Mouse (Mus musculus) neural tube, embryonic 13.5 days (tissue): ENCODE data around the gene Srp54a. TPM values are rescaled to one million over a fixed set of nuclear protein-coding genes. Genes with fewer than 3 reads are reported as not detected.
"Not testable (repeated sequence)": the region's sequence is repeated elsewhere in the genome, so short reads cannot be mapped to it uniquely, and the experiment has no call there.

Experiments used
- ATAC-seq: fragments of 200-750 bp; cut with Nextera tagmentation; 2 replicates; pipeline ENCODE4 v1.8.0; 2017; ENCODE audit warnings: low read depth, mild to moderate bottlenecking, moderate TSS enrichment, moderate library complexity
- H3K27ac ChIP-seq: fragments of 300-500 bp; sonication (generic); replicated peaks from 2 replicates; pipeline ENCODE4 v1.5.1; 2015; ENCODE audit warnings: moderate library complexity, mild to moderate bottlenecking, inconsistent platforms
- H3K27me3 ChIP-seq: fragments of 300-500 bp; sonication (generic); 2 replicates; pipeline ENCODE4 v1.6.1; 2015; ENCODE audit warnings: mild to moderate bottlenecking, inconsistent platforms
- H3K36me3 ChIP-seq: fragments of 300-500 bp; sonication (generic); 2 replicates; pipeline ENCODE4 v1.6.1; 2015; ENCODE audit warnings: mild to moderate bottlenecking, inconsistent platforms
- H3K4me1 ChIP-seq: fragments of 300-500 bp; sonication (generic); replicated peaks from 2 replicates; pipeline ENCODE4 v1.6.1; 2015; ENCODE audit warnings: inconsistent platforms
- H3K4me2 ChIP-seq: fragments of 300-500 bp; sonication (generic); 2 replicates; pipeline ENCODE4 v1.6.1; 2015; ENCODE audit warnings: inconsistent platforms, mild to moderate bottlenecking, moderate library complexity
- H3K4me3 ChIP-seq: fragments of 300-500 bp; sonication (generic); 2 replicates; pipeline ENCODE4 v1.5.1; 2015; ENCODE audit warnings: mild to moderate bottlenecking, inconsistent platforms
- H3K9ac ChIP-seq: fragments of 300-500 bp; sonication (generic); 2 replicates; pipeline ENCODE4 v1.6.1; 2015; ENCODE audit warnings: moderate library complexity, mild to moderate bottlenecking, inconsistent platforms
- H3K9me3 ChIP-seq: fragments of 300-500 bp; sonication (generic); 2 replicates; pipeline ENCODE4 v1.6.1; 2016; ENCODE audit warnings: inconsistent platforms
- whole genome bisulfite sequencing: fragments of 180-500 bp; shearing (Covaris S2); methylation state at CpG from one replicate; pipeline ENCODE4 v1.1.7; 2015; 5-methylcytosine and 5-hydroxymethylcytosine counted together
- polyA plus RNA-seq: library from polyadenylated mRNA; unstranded; fragments of >200 nt; fragmentation: Nextera tagmentation; extraction: Ambion mirVana; gene quantifications from 2 replicates; pipeline ENCODE4 v1.2.1, GENCODE M21; 2015

Srp54a gene
- polyA plus RNA-seq: 193 and 210 TPM in 2 replicates

GRCm38 (mm10) chr12:55079726-55080600 lies at the start of gene Srp54a, which contains the start of gene 2700097O09Rik:
Srp54a (plus strand) TSS chr12:55080262.
2700097O09Rik (minus strand) TSS chr12:55080110.
- not testable (repeated sequence) for H3K4me1 ChIP-seq, H3K9me3 ChIP-seq, H3K27me3 ChIP-seq, H3K36me3 ChIP-seq
- peak within 1 kb of the TSS; percentile 70 for H3K4me3 ChIP-seq
- peak within 1 kb of the TSS; percentile 65 for H3K4me2 ChIP-seq
- peak within 1 kb of the TSS; percentile 81 for H3K27ac ChIP-seq
- ATAC-seq: peak; percentile 98
- under 1% methylated on average over 60 of the region's 60 CpGs for WGBS
- H3K9ac ChIP-seq: peak within 1 kb of the TSS; percentile 80

GRCm38 (mm10) chr12:55041011-55041410 lies 39.1 kb upstream of the Srp54a start:
- WGBS: 77% methylated on average over 15 of the region's 15 CpGs

GRCm38 (mm10) chr12:55049731-55050353 lies 30.2 kb upstream of the Srp54a start:
- Histone ChIP-seq H3K4me2 (no peak overlapping the region), H3K9me3 (no peaks in the 10 kb centered on the region), H3K4me1 (no peaks in the 10 kb centered on the region), H3K4me3 (no peak overlapping the region), H3K36me3 (peaks cover 35% of the 10 kb centered on the region), H3K27ac (no peak overlapping the region), H3K9ac (no peak overlapping the region), H3K27me3 (no peaks in the 10 kb centered on the region)
- no peak for ATAC-seq
- 97% methylated on average over 8 of the region's 8 CpGs for WGBS

More at GRCm38 (mm10) chr12:55041011-55041410, 39.1 kb upstream of the Srp54a start:
- H3K9me3 ChIP-seq: no peaks in the 10 kb centered on the region
- no peak overlapping the region for H3K4me2 ChIP-seq
- no peak overlapping the region for H3K27ac ChIP-seq
- H3K36me3 ChIP-seq: peaks cover 18% of the 10 kb centered on the region
- no peak overlapping the region for H3K4me3 ChIP-seq
- no peak for ATAC-seq
- no peaks in the 10 kb centered on the region for H3K27me3 ChIP-seq
- no peaks in the 10 kb centered on the region for H3K4me1 ChIP-seq
- H3K9ac ChIP-seq: no peak overlapping the region

- H3K36me3 ChIP-seq: peaks cover 22% of the 10 kb centered on the region; the same call in 1 of the 2 replicates
- WGBS: 92% methylated on average over 8 of the region's 8 CpGs
- no peak for ATAC-seq
- no peaks in the 10 kb centered on the region for H3K4me1 ChIP-seq
- H3K27ac ChIP-seq: no peak overlapping the region
- no peak overlapping the region for H3K9ac ChIP-seq
- no peak overlapping the region for H3K4me2 ChIP-seq
- no peaks in the 10 kb centered on the region for H3K9me3 ChIP-seq
- H3K27me3 ChIP-seq: no peaks in the 10 kb centered on the region
- H3K4me3 ChIP-seq: no peak overlapping the region
These were observed 28.6 kb upstream of the Srp54a start for GRCm38 (mm10) chr12:55051210-55052173.

GRCm38 (mm10) chr12:55053267-55053666 lies 26.8 kb upstream of the Srp54a start:
- Histone ChIP-seq H3K36me3 (0 out of 2 replicates have a peak, but pooled peaks cover 24% of the 10 kb centered on the region), H3K27ac (no peak overlapping the region), H3K9ac (no peak overlapping the region), H3K9me3 (no peaks in the 10 kb centered on the region), H3K4me1 (no peaks in the 10 kb centered on the region), H3K4me2 (no peak overlapping the region), H3K27me3 (no peaks in the 10 kb centered on the region), H3K4me3 (no peak overlapping the region)
- WGBS: 87% methylated on average over 7 of the region's 7 CpGs
- ATAC-seq: no peak

- H3K27me3 ChIP-seq: no peaks in the 10 kb centered on the region
- 71% methylated on average over 2 of the region's 2 CpGs for WGBS
- 0 out of 2 replicates have a peak, but pooled peaks cover 27% of the 10 kb centered on the region for H3K36me3 ChIP-seq
- no peak overlapping the region for H3K9ac ChIP-seq
- no peak overlapping the region for H3K27ac ChIP-seq
- no peaks in the 10 kb centered on the region for H3K9me3 ChIP-seq
- ATAC-seq: no peak
- no peak overlapping the region for H3K4me3 ChIP-seq
- H3K4me2 ChIP-seq: no peak overlapping the region
- H3K4me1 ChIP-seq: no peaks in the 10 kb centered on the region
These were observed 25.4 kb upstream of the Srp54a start for GRCm38 (mm10) chr12:55054551-55055241.

GRCm38 (mm10) chr12:55056703-55057102 lies 23.4 kb upstream of the Srp54a start:
- Histone ChIP-seq H3K4me2 (no peak overlapping the region), H3K4me1 (no peaks in the 10 kb centered on the region), H3K9me3 (no peaks in the 10 kb centered on the region), H3K27me3 (no peaks in the 10 kb centered on the region), H3K9ac (no peak overlapping the region), H3K36me3 (0 out of 2 replicates have a peak, but pooled peaks cover 27% of the 10 kb centered on the region), H3K4me3 (no peak overlapping the region), H3K27ac (no peak overlapping the region)
- no peak for ATAC-seq
- 78% methylated on average over 2 of the region's 2 CpGs for WGBS

- 0 out of 2 replicates have a peak, but pooled peaks cover 22% of the 10 kb centered on the region for H3K36me3 ChIP-seq
- H3K4me2 ChIP-seq: no peak overlapping the region
- H3K4me3 ChIP-seq: no peak overlapping the region
- no peak overlapping the region for H3K9ac ChIP-seq
- H3K27ac ChIP-seq: no peak overlapping the region
- H3K27me3 ChIP-seq: no peaks in the 10 kb centered on the region
- H3K4me1 ChIP-seq: no peaks in the 10 kb centered on the region
- H3K9me3 ChIP-seq: no peaks in the 10 kb centered on the region
- ATAC-seq: no peak
- 69% methylated on average over 6 of the region's 6 CpGs for WGBS
These were observed 21.0 kb upstream of the Srp54a start for GRCm38 (mm10) chr12:55058865-55059615.

- ATAC-seq: no peak
- 81% methylated on average over 3 of the region's 3 CpGs for WGBS
- H3K4me3 ChIP-seq: no peak overlapping the region
These were observed 20.2 kb upstream of the Srp54a start for GRCm38 (mm10) chr12:55059812-55060211.

GRCm38 (mm10) chr12:55060212-55060898 lies 19.7 kb upstream of the Srp54a start:
- H3K4me1 ChIP-seq: no peaks in the 10 kb centered on the region
- ATAC-seq: no peak
- H3K4me3 ChIP-seq: no peak overlapping the region
- no peaks in the 10 kb centered on the region for H3K27me3 ChIP-seq
- no peak overlapping the region for H3K4me2 ChIP-seq
- WGBS: 83% methylated on average over 6 of the region's 6 CpGs
- H3K36me3 ChIP-seq: 0 out of 2 replicates have a peak, but pooled peaks cover 22% of the 10 kb centered on the region
- H3K9me3 ChIP-seq: no peaks in the 10 kb centered on the region
- H3K27ac ChIP-seq: no peak overlapping the region
- no peak overlapping the region for H3K9ac ChIP-seq

More at GRCm38 (mm10) chr12:55059812-55060211, 20.2 kb upstream of the Srp54a start:
- Histone ChIP-seq H3K9me3 (no peaks in the 10 kb centered on the region), H3K4me2 (no peak overlapping the region), H3K9ac (no peak overlapping the region), H3K4me1 (no peaks in the 10 kb centered on the region), H3K27ac (no peak overlapping the region), H3K36me3 (0 out of 2 replicates have a peak, but pooled peaks cover 22% of the 10 kb centered on the region), H3K27me3 (no peaks in the 10 kb centered on the region)
